Mouse (Mus musculus): ENCODE measurements around the gene Negr1. TPM values are rescaled to one million over a fixed set of nuclear protein-coding genes. Genes with fewer than 3 reads are reported as not detected.

Negr1 gene
- polyA plus RNA-seq, 1 experiment = 1.7 TPM

DNA sequence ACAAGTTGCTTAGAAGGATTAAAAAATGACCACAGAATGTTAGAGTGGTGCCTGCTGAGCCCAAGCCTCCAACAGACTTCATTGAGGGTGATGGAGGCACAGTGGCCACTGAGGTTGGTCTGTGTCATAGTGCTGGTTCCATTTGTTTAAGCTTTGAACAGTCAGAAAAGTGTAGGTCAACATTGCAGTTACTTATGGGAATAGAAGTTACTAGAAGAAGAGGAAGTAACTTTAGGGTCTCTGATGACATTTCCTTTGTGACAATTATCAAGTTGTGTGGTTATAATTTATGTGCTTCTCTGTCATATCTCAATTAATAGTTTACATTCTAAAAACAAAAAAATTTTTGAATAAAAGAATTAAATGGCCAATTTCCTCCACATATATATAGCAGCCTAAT, 719.7 kb downstream of the Negr1 start:
- TF ChIP-seq CTCF (conservative IDR thresholded peaks at IDR 0.05; ENCODE audit: insufficient read depth, insufficient read length, low read depth, low read length) = no peak
- TF ChIP-seq POLR2A (IDR thresholded peaks at IDR 0.05; ENCODE audit: low read depth, low read length) = no peak

DNA sequence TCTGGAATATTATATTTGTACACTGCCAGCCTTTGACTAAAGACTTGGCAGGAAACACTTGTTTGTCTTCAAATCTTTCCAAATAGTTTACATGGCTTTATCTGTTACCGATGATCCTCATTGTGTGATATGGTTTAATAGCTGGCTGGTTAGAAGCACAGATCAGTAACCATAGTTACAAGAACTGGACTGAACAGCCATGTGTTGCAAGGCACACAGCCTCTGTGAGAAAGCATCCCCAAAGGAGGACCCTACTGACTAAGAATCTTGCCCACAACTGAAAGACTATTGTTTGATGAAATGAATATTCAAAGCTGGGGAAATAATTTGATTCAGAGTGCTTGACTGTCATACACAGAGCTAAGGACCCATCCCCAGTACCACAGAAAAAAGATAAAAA, 729.7 kb downstream of the Negr1 start:
- H3K36me3 ChIP-seq (ENCODE audit: control insufficient read depth, insufficient read depth, low read length) = no peaks in the 10 kb centered on the region
- 94% methylated on average over 1 of the region's 1 CpGs for WGBS

More for the DNA sequence above, 719.7 kb downstream of the Negr1 start:
- Histone ChIP-seq H3K27me3 (replicated peaks; ENCODE audit: control insufficient read depth, insufficient read depth, low read length) (no peaks in the 10 kb centered on the region), H3K4me3 (ENCODE audit: insufficient read depth, low read depth, low read length) (no peak overlapping the region), H3K27ac (ENCODE audit: insufficient read depth, low read depth, low read length) (no peak overlapping the region), H3K4me1 (ENCODE audit: control insufficient read depth, insufficient read depth, low read length) (no peaks in the 10 kb centered on the region), H3K36me3 (ENCODE audit: control insufficient read depth, insufficient read depth, low read length) (no peaks in the 10 kb centered on the region)
- DNase-seq = no peak

DNA sequence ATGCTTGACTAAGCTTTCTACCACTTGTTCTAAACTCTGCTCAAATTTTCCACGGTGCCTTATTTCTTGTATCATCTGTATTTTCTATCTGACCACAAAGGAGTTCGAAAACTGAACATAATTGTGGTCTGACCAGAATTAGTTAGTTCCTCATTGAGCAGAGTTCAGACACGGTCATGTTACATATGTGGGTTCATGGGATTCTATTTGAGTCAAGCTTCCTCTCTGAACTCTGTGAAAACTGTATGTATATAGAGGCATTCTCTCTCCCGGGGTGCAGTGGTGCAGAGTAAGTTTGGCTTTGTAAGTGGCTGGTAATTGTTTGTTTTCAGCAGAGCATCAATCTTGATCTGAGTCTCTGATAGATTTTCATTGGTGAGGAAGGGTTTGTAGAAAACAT, 735.6 kb downstream of the Negr1 start:
- no peak for DNase-seq
- no peak overlapping the region for H3K27ac ChIP-seq (ENCODE audit: insufficient read depth, low read depth, low read length)
- no peak overlapping the region for H3K4me3 ChIP-seq (ENCODE audit: insufficient read depth, low read depth, low read length)
- WGBS = 78% methylated on average over 4 of the region's 4 CpGs
- H3K36me3 ChIP-seq (ENCODE audit: control insufficient read depth, insufficient read depth, low read length) = no peaks in the 10 kb centered on the region
- TF ChIP-seq CTCF (conservative IDR thresholded peaks at IDR 0.05; ENCODE audit: insufficient read depth, insufficient read length, low read depth, low read length) = no peak
- TF ChIP-seq POLR2A (IDR thresholded peaks at IDR 0.05; ENCODE audit: low read depth, low read length) = no peak
- no peaks in the 10 kb centered on the region for H3K4me1 ChIP-seq (ENCODE audit: control insufficient read depth, insufficient read depth, low read length)
- no peaks in the 10 kb centered on the region for H3K27me3 ChIP-seq (replicated peaks; ENCODE audit: control insufficient read depth, insufficient read depth, low read length)

More for the DNA sequence above, 729.7 kb downstream of the Negr1 start:
- Histone ChIP-seq H3K4me3 (ENCODE audit: insufficient read depth, low read depth, low read length) (no peak overlapping the region), H3K27me3 (replicated peaks; ENCODE audit: control insufficient read depth, insufficient read depth, low read length) (no peaks in the 10 kb centered on the region), H3K4me1 (ENCODE audit: control insufficient read depth, insufficient read depth, low read length) (no peaks in the 10 kb centered on the region), H3K27ac (ENCODE audit: insufficient read depth, low read depth, low read length) (no peak overlapping the region)
- DNase-seq = no peak
- TF ChIP-seq CTCF (conservative IDR thresholded peaks at IDR 0.05; ENCODE audit: insufficient read depth, insufficient read length, low read depth, low read length) (no peak), POLR2A (IDR thresholded peaks at IDR 0.05; ENCODE audit: low read depth, low read length) (no peak)

DNA sequence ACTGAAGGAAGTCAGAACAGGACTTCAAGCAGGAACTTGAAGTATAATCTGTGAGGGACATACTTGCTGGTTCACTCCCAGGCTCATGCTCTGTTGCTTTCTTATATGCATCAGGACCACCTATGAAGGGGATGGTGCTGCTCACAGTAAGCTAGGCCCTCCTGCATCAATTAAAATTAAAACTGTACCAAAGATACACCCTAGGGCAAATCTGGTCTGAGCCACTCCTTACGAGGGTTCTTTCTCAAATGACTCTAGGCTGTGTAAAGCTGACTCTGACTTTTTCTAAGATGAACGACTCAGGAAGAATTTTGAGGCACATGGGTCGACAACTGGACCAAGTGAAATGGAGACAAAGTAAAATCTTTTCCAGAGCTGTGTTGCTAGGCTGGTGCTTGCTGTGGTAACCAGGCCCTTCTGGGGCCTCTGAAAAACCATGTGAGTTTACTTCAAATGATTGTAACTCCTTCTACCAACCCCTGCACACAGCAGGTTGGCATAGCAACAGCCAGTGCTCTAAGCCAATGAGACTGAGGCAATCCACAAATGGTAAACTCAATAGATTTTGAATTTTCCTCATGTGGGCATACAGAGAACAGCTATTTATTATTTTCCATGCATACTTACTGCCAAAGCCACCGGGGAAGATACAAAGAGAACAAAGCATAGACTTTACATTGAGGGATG, 742.0 kb downstream of the Negr1 start:
- Histone ChIP-seq H3K27ac (ENCODE audit: insufficient read depth, low read depth, low read length) (no peak overlapping the region), H3K36me3 (ENCODE audit: control insufficient read depth, insufficient read depth, low read length) (no peaks in the 10 kb centered on the region), H3K27me3 (replicated peaks; ENCODE audit: control insufficient read depth, insufficient read depth, low read length) (no peaks in the 10 kb centered on the region), H3K4me3 (ENCODE audit: insufficient read depth, low read depth, low read length) (no peak overlapping the region), H3K4me1 (ENCODE audit: control insufficient read depth, insufficient read depth, low read length) (no peaks in the 10 kb centered on the region)
- no peak for DNase-seq
- TF ChIP-seq POLR2A (IDR thresholded peaks at IDR 0.05; ENCODE audit: low read depth, low read length) (no peak), CTCF (conservative IDR thresholded peaks at IDR 0.05; ENCODE audit: insufficient read depth, insufficient read length, low read depth, low read length) (no peak)
- WGBS = 52% methylated on average over 4 of the region's 4 CpGs

DNA sequence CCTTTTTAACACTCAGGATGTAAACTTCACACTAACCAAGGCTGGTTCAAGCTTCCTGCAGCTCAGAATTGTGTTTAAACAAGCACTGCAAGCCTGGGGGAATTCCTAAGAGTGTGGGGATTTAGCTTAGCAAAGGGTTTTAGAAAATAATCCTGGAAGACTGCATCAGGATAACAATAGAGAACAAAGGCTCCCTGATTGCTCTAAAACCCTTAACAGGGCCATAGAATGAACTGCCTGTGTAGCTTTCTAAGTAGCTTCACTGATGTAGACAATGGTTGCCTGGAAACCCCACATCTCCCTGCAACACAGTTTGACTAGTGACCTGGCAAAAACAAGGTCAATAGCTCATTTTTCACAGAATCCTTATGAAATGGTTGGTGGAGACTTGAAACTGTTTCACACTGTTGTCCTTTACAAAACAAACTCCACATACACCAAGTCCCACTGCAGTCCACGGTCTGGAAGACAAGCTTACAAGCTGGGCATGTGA, 759.5 kb downstream of the Negr1 start:
- H3K27me3 ChIP-seq (replicated peaks; ENCODE audit: control insufficient read depth, insufficient read depth, low read length) = no peaks in the 10 kb centered on the region
- DNase-seq = no peak
- TF ChIP-seq CTCF (conservative IDR thresholded peaks at IDR 0.05; ENCODE audit: insufficient read depth, insufficient read length, low read depth, low read length) = no peak
- no peak for TF ChIP-seq POLR2A (IDR thresholded peaks at IDR 0.05; ENCODE audit: low read depth, low read length)
- WGBS = 78% methylated on average over 1 of the region's 1 CpGs
- no peaks in the 10 kb centered on the region for H3K36me3 ChIP-seq (ENCODE audit: control insufficient read depth, insufficient read depth, low read length)
- H3K27ac ChIP-seq (ENCODE audit: insufficient read depth, low read depth, low read length) = no peak overlapping the region
- H3K4me3 ChIP-seq (ENCODE audit: insufficient read depth, low read depth, low read length) = no peak overlapping the region
- H3K4me1 ChIP-seq (ENCODE audit: control insufficient read depth, insufficient read depth, low read length) = no peaks in the 10 kb centered on the region

DNA sequence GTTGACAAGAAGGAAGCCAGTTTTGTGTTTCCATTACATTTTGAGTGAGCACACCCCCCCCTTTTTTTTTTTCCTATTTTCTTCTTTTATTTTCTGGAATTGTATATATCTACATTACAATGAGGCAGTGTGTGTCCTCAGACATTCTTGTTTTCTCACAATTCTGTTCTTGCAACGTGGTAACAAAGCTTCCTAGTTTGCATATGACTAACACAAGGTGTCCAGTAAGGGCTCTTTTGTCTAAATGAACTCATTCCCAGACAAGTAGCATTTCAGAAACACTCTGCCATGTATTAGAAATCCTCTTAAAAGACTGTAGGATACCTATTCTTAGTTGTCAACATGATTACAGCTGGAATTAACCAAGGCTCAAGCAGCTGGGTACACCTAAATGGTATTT, 760.2 kb downstream of the Negr1 start:
- H3K36me3 ChIP-seq (ENCODE audit: control insufficient read depth, insufficient read depth, low read length) = no peaks in the 10 kb centered on the region
- WGBS = 52% methylated on average over 1 of the region's 1 CpGs
- DNase-seq = no peak
- no peak overlapping the region for H3K4me3 ChIP-seq (ENCODE audit: insufficient read depth, low read depth, low read length)
- TF ChIP-seq POLR2A (IDR thresholded peaks at IDR 0.05; ENCODE audit: low read depth, low read length) = no peak
- TF ChIP-seq CTCF (conservative IDR thresholded peaks at IDR 0.05; ENCODE audit: insufficient read depth, insufficient read length, low read depth, low read length) = no peak
- no peak overlapping the region for H3K27ac ChIP-seq (ENCODE audit: insufficient read depth, low read depth, low read length)
- no peaks in the 10 kb centered on the region for H3K27me3 ChIP-seq (replicated peaks; ENCODE audit: control insufficient read depth, insufficient read depth, low read length)
- H3K4me1 ChIP-seq (ENCODE audit: control insufficient read depth, insufficient read depth, low read length) = no peaks in the 10 kb centered on the region

DNA sequence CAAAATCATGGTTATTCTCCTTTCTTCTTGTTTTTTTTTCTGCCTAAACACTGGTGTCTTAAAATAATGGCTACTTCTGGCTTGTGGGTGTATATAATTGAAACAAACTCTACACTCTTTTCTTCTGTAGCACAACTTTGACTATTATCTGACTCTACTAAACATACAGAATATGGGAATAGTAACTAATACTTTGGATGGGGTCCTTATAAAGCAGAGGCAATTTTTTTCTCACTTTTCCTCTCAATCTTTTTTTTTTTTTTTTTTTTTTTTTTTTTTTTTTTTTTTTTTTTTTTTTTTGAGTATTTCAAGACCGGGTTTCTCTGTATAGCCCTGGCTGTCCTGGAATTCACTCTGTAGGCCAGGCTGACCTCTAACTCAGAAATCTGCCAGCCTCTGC, 772.6 kb downstream of the Negr1 start:
- Histone ChIP-seq H3K27ac (ENCODE audit: insufficient read depth, low read depth, low read length) (no peak overlapping the region), H3K36me3 (ENCODE audit: control insufficient read depth, insufficient read depth, low read length) (no peaks in the 10 kb centered on the region), H3K4me1 (ENCODE audit: control insufficient read depth, insufficient read depth, low read length) (no peaks in the 10 kb centered on the region), H3K27me3 (replicated peaks; ENCODE audit: control insufficient read depth, insufficient read depth, low read length) (no peaks in the 10 kb centered on the region), H3K4me3 (ENCODE audit: insufficient read depth, low read depth, low read length) (no peak overlapping the region)
- WGBS = 76% methylated on average over 1 of the region's 1 CpGs
- TF ChIP-seq CTCF (conservative IDR thresholded peaks at IDR 0.05; ENCODE audit: insufficient read depth, insufficient read length, low read depth, low read length) (no peak), POLR2A (IDR thresholded peaks at IDR 0.05; ENCODE audit: low read depth, low read length) (no peak)
- no peak for DNase-seq

Data from kidney, adult 2 months (tissue).